Mouse (Mus musculus) ES-Bruce4 (cell line): ENCODE measurements around the gene Triap1.

ENCODE experiments used
- CTCF ChIP-seq: IDR thresholded peaks from one replicate; pipeline ENCODE4 v1.8.1; 2011; ENCODE audit warnings: low read depth, low read length
- EP300 ChIP-seq: IDR thresholded peaks from 2 replicates; pipeline ENCODE4 v1.6.1; 2011; ENCODE audit warnings: low read depth, low read length; ENCODE audit not compliant: insufficient read depth
- POLR2A ChIP-seq: IDR thresholded peaks from one replicate; pipeline ENCODE4 v1.8.1; 2011; ENCODE audit warnings: low read length; ENCODE audit not compliant: insufficient read depth

DNA sequence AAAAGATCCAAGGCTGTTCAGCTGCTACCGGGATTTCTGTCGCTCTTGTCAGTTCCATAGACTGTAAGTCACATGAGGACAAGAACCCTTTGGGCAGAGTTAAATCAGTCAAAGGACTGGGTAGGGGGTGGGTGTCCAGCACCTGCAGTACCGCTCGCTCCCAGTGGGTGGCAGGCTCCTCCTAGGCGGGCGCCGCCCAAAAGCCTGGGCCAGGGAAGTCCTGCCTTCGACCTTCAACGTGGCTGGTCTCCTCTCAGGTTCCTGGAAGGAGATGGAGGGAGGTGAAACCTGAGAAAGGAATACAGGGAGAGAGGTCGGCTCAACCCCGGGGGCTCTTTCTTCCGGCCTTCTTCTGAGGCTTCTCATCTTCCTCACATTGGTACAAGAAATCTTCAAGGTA is 17.8 kb downstream of the Triap1 start:
- TF ChIP-seq CTCF (peak; percentile 81), POLR2A (no peak), EP300 (peak; percentile 58)
